Mouse (Mus musculus) midbrain, embryonic 14.5 days (tissue): Measurements from ENCODE around the gene Cphx2. TPM values are rescaled to one million over a fixed set of nuclear protein-coding genes. Genes with fewer than 3 reads are reported as not detected.

ENCODE experiments used
- polyA plus RNA-seq: library from polyadenylated mRNA; unstranded; fragments of >200 nt; fragmentation: Nextera tagmentation; extraction: Ambion mirVana; gene quantifications from 2 replicates; pipeline ENCODE4 v1.2.1, GENCODE M21; 2014

Gene Cphx2
- polyA plus RNA-seq, 1 experiment from 2014 or later, result not detected

Other genes with a start within 250 kb of the Cphx2 start
- 0.42 and 2.4 TPM in 2 replicates for gene Anxa11, start 239.4 kb upstream of the Cphx2 start, polyA plus RNA-seq
- gene Plac9a, start 178.4 kb upstream of the Cphx2 start, polyA plus RNA-seq, result not detected in 2 replicates
- gene Tmem254a, start 153.8 kb upstream of the Cphx2 start, polyA plus RNA-seq, result 2.9 and 4.7 TPM in 2 replicates
- gene Cphx1, start 143.2 kb upstream of the Cphx2 start, polyA plus RNA-seq, result not detected in 2 replicates
- 2.0 and 3.0 TPM in 2 replicates for gene Duxbl1, start 102.9 kb upstream of the Cphx2 start, polyA plus RNA-seq
- 1.8 and 3.9 TPM in 2 replicates for gene Gm9780, start 38.8 kb upstream of the Cphx2 start, polyA plus RNA-seq
- 18.3 and 29.7 TPM in 2 replicates for gene Tmem254c, start 14.2 kb upstream of the Cphx2 start, polyA plus RNA-seq
- gene Cphx3, start 781 bp downstream of the Cphx2 start, polyA plus RNA-seq, result not detected in 2 replicates
- 0.72 and 5.5 TPM in 2 replicates for gene Duxbl2, start 36.8 kb downstream of the Cphx2 start, polyA plus RNA-seq
- 1.4 and 5.9 TPM in 2 replicates for gene Plac9b, start 101.0 kb downstream of the Cphx2 start, polyA plus RNA-seq
- gene Tmem254b, start 125.5 kb downstream of the Cphx2 start, polyA plus RNA-seq, result 18.4 and 23.7 TPM in 2 replicates
- 1.2 and 3.6 TPM in 2 replicates for gene Duxbl3, start 176.4 kb downstream of the Cphx2 start, polyA plus RNA-seq